Mouse (Mus musculus) liver, embryonic 14.5 days (tissue): ENCODE measurements around the gene Rnh1.

Source experiments
- CTCF ChIP-seq: IDR thresholded peaks from 2 replicates; pipeline ENCODE4 v1.5.1; 2016; ENCODE audit warnings: antibody characterized with exemption, low read depth, control low read depth
- EP300 ChIP-seq: IDR thresholded peaks from 2 replicates; pipeline ENCODE4 v1.6.1; 2016; ENCODE audit warnings: antibody characterized with exemption, low read depth

DNA sequence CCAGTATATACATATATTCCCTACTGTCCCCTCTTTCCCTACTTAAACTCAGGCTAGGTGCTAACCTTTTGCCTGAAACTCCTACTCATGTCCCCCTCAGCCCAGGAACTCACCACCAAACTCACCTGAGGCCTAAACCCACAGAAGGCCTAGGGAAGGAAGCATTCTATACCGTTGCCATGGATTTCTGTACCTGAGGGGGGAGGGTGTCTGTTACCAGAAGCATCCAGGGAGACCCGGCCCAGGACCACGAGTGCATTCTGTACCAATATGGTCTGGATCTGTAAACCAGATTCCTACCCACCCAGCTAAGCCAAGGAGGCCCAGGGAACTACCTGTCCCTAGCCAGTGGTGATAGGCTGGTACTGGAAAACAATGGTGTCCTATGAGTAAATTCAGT is 41.7 kb upstream of the Rnh1 start:
- TF ChIP-seq CTCF (no peak), EP300 (no peak)
